Mouse (Mus musculus) lung, postnatal 0 days (tissue): ENCODE results near the gene Rhox4a2. TPM values are rescaled to one million over a fixed set of nuclear protein-coding genes. Genes with fewer than 3 reads are reported as not detected.
"Not testable (repeated sequence)": the region's sequence is repeated elsewhere in the genome, so short reads cannot be mapped to it uniquely, and the experiment has no call there.

Source experiments
- ATAC-seq: fragments of 200-750 bp; cut with Nextera tagmentation; 2 replicates; pipeline ENCODE4 v1.8.0; 2017; ENCODE audit warnings: moderate library complexity
- DNase-seq: peaks from one replicate; pipeline ENCODE4 v3.0.0-alpha.2; 2016; ENCODE audit warnings: low spot score
- H3K27ac ChIP-seq: fragments of 300-500 bp; sonication (generic); 2 replicates; pipeline ENCODE4 v1.5.1; 2014; ENCODE audit warnings: antibody characterized with exemption, mild to moderate bottlenecking, low read length, mixed read lengths
- H3K27me3 ChIP-seq: fragments of 300-500 bp; sonication (generic); replicated peaks from 2 replicates; pipeline ENCODE4 v1.6.1; 2014; ENCODE audit warnings: low read length, mixed read lengths; ENCODE audit not compliant: insufficient read depth
- H3K36me3 ChIP-seq: fragments of 300-500 bp; sonication (generic); 2 replicates; pipeline ENCODE4 v1.6.1; 2014; ENCODE audit warnings: low read length, mixed read lengths; ENCODE audit not compliant: insufficient read depth
- H3K4me1 ChIP-seq: fragments of 300-500 bp; sonication (generic); 2 replicates; pipeline ENCODE4 v1.6.1; 2014; ENCODE audit warnings: antibody characterized with exemption, low read depth, low read length, mixed read lengths; ENCODE audit not compliant: insufficient read depth
- H3K4me2 ChIP-seq: fragments of 300-500 bp; sonication (generic); replicated peaks from 2 replicates; pipeline ENCODE4 v1.6.1; 2014; ENCODE audit warnings: low read depth, mild to moderate bottlenecking, low read length, moderate library complexity, mixed read lengths
- H3K4me3 ChIP-seq: fragments of 300-500 bp; sonication (generic); 2 replicates; pipeline ENCODE4 v1.5.1; 2014; ENCODE audit warnings: low read depth, low read length
- H3K9ac ChIP-seq: fragments of 300-500 bp; sonication (generic); replicated peaks from 2 replicates; pipeline ENCODE4 v1.6.1; 2014; ENCODE audit warnings: low read depth, mild to moderate bottlenecking
- H3K9me3 ChIP-seq: fragments of 300-500 bp; sonication (generic); 2 replicates; pipeline ENCODE4 v1.6.1; 2016; ENCODE audit warnings: low read length, mixed read lengths
- WGBS: fragments of 180-500 bp; shearing (Covaris S2); extraction: QIAGEN DNeasy Blood & Tissue Kit; methylation state at CpG from one replicate; pipeline ENCODE4 v1.1.7; 2014; 5-methylcytosine and 5-hydroxymethylcytosine counted together
- polyA plus RNA-seq: library from polyadenylated mRNA; unstranded; fragments of >200 nt; fragmentation: Nextera tagmentation; extraction: Ambion mirVana; gene quantifications from 2 replicates; pipeline ENCODE4 v1.2.1, GENCODE M21; 2015

The Rhox4a2 gene
- polyA plus RNA-seq: not detected in 2 replicates

DNA sequence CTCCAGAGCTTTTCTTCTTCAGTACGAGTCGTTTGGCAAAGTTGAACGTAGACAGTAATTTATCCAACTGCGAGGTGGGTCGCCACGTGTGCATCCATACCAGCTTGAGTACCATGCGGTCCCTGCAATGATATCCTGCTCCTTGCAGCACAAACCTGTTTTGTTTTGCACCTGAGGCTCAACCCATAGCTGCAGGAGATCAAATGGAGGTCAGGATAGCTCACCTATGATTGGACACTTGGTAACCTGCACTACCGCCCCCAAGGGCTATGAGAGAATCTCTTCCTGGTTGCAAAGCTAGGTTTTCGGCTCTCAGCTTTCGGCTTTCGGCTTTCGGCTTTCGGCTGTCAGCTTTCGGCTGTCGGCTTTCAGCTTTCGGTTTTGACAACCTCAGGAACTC lies at the start of gene Rhox4a2:
TSS of gene Rhox4a2 (plus strand) at position 301 of the 400 bp plus-strand sequence.
- H3K4me2 ChIP-seq, H3K4me3 ChIP-seq, DNase-seq, H3K4me1 ChIP-seq, H3K36me3 ChIP-seq, H3K27me3 ChIP-seq, ATAC-seq, H3K9ac ChIP-seq, H3K27ac ChIP-seq, H3K9me3 ChIP-seq: not testable (repeated sequence)
- WGBS: 97% methylated on average over 6 of the region's 16 CpGs

GRCm38 (mm10) chrX:37379728-37380127 lies 10.9 kb upstream of the Rhox4a2 start, which contains the start of gene Rhox3a2:
TSS of gene Rhox3a2 (plus strand) at chrX:37380028.
- not testable (repeated sequence) for H3K36me3 ChIP-seq, DNase-seq, H3K27ac ChIP-seq, H3K4me1 ChIP-seq, H3K9ac ChIP-seq, H3K27me3 ChIP-seq, H3K4me2 ChIP-seq, ATAC-seq, H3K4me3 ChIP-seq, H3K9me3 ChIP-seq
- no CpG with 5 or more reads among the region's 1 CpGs for WGBS

DNA sequence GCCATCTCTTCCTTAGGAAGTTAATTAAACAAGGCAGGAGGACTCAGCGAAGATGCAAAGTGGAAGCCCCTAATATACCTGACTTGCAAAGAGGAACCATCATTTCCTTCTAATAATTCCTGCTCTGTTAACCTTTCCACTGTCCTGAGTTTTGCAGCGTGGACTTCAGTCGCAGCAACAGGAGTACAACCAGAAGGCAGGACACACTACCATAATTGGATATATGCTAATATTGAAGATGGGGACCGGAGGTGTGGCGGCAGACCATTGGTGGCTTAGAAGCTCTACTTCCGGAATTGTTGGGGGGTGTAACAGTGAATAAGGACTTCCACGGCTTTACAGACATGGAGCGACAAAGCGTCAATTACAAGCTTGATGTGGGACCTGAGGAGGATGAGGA lies 21.1 kb downstream of the Rhox4a2 start, which contains the start of gene Rhox2b:
TSS of gene Rhox2b (plus strand) at position 301 of the 400 bp plus-strand sequence.
- not testable (repeated sequence) for H3K4me1 ChIP-seq, H3K9me3 ChIP-seq, H3K27ac ChIP-seq, DNase-seq, ATAC-seq, H3K4me2 ChIP-seq, H3K4me3 ChIP-seq, H3K36me3 ChIP-seq, H3K27me3 ChIP-seq, H3K9ac ChIP-seq
- WGBS: no CpG with 5 or more reads among the region's 9 CpGs

DNA sequence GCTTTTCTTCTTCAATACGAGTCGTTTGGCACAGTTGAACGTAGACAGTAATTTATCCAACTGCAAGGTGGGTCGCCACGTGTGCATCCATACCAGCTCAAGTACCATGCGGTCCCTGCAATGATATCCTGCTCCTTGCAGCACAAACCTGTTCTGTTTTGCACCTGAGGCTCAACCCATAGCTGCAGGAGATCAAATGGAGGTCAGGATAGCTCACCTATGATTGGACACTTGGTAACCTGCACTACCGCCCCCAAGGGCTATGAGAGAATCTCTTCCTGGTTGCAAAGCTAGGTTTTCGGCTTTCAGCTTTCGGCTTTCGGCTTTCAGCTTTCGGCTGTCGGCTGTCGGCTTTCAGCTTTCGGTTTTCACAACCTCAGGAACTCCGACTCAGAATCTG lies 41.5 kb downstream of the Rhox4a2 start, which contains the start of gene Rhox4b:
TSS of gene Rhox4b (plus strand) at position 301 of the 400 bp plus-strand sequence.
- not testable (repeated sequence) for ATAC-seq

More for the DNA sequence above, 41.5 kb downstream of the Rhox4a2 start, which contains the start of gene Rhox4b:
- H3K27ac ChIP-seq, H3K4me3 ChIP-seq, H3K36me3 ChIP-seq, H3K27me3 ChIP-seq, DNase-seq, H3K4me2 ChIP-seq, H3K9me3 ChIP-seq, H3K4me1 ChIP-seq, H3K9ac ChIP-seq: not testable (repeated sequence)
- 77% methylated on average over 14 of the region's 15 CpGs for WGBS

Other genes starting within 250 kb of the Rhox4a2 start
- gene Akap14, start 222.0 kb upstream of the Rhox4a2 start, polyA plus RNA-seq: 2.1 and 3.2 TPM in 2 replicates
- 456 and 541 TPM in 2 replicates for gene Ndufa1, start 199.7 kb upstream of the Rhox4a2 start, polyA plus RNA-seq
- 5.3 and 6.1 TPM in 2 replicates for gene Rnf113a1, start 199.6 kb upstream of the Rhox4a2 start, polyA plus RNA-seq
- gene Gm9, start 179.8 kb upstream of the Rhox4a2 start, polyA plus RNA-seq: not detected in 2 replicates
- not detected in 2 replicates for gene Rhox1, start 168.6 kb upstream of the Rhox4a2 start, polyA plus RNA-seq
- not detected in 2 replicates for gene Rhox2a, start 145.9 kb upstream of the Rhox4a2 start, polyA plus RNA-seq
- not detected in 2 replicates for gene Rhox3a, start 140.9 kb upstream of the Rhox4a2 start, polyA plus RNA-seq
- not detected in 2 replicates for gene Rhox4a, start 125.5 kb upstream of the Rhox4a2 start, polyA plus RNA-seq
- not detected in 2 replicates for gene Rhox3a2, start 10.8 kb upstream of the Rhox4a2 start, polyA plus RNA-seq
- not detected in 2 replicates for gene Rhox2b, start 21.2 kb downstream of the Rhox4a2 start, polyA plus RNA-seq
- gene Rhox4b, start 41.6 kb downstream of the Rhox4a2 start, polyA plus RNA-seq: not detected in 2 replicates
- not detected in 2 replicates for gene Rhox2c, start 62.8 kb downstream of the Rhox4a2 start, polyA plus RNA-seq
- not detected in 2 replicates for gene Rhox3c, start 67.7 kb downstream of the Rhox4a2 start, polyA plus RNA-seq
- gene Rhox4c, start 89.5 kb downstream of the Rhox4a2 start, polyA plus RNA-seq: not detected in 2 replicates
- not detected in 2 replicates for gene Rhox2d, start 102.6 kb downstream of the Rhox4a2 start, polyA plus RNA-seq
- gene Rhox4d, start 123.5 kb downstream of the Rhox4a2 start, polyA plus RNA-seq: not detected in 2 replicates
- gene Rhox2e, start 139.6 kb downstream of the Rhox4a2 start, polyA plus RNA-seq: not detected in 2 replicates
- gene Rhox3e, start 151.2 kb downstream of the Rhox4a2 start, polyA plus RNA-seq: not detected in 2 replicates
- gene Rhox4e, start 166.6 kb downstream of the Rhox4a2 start, polyA plus RNA-seq: not detected in 2 replicates
- gene Rhox2f, start 180.6 kb downstream of the Rhox4a2 start, polyA plus RNA-seq: not detected in 2 replicates
- not detected in 2 replicates for gene Rhox3f, start 190.1 kb downstream of the Rhox4a2 start, polyA plus RNA-seq
- gene Rhox4f, start 216.9 kb downstream of the Rhox4a2 start, polyA plus RNA-seq: not detected in 2 replicates
- not detected in 2 replicates for gene Rhox3g, start 237.8 kb downstream of the Rhox4a2 start, polyA plus RNA-seq